Mouse (Mus musculus) leukemia stem cell, adult 10-12 weeks (primary cell): ENCODE measurements around the gene 4921517D22Rik. TPM values are rescaled to one million over a fixed set of nuclear protein-coding genes. Genes with fewer than 3 reads are reported as not detected.

Experiments used
- polyA plus RNA-seq: library from polyadenylated mRNA; stranded (reverse); fragments of >175 nt; gene quantifications from 2 replicates; pipeline ENCODE4 v1.2.3, GENCODE M21; 2012; ENCODE audit warnings: low replicate concordance

4921517D22Rik gene
- polyA plus RNA-seq: not detected in 2 replicates

DNA sequence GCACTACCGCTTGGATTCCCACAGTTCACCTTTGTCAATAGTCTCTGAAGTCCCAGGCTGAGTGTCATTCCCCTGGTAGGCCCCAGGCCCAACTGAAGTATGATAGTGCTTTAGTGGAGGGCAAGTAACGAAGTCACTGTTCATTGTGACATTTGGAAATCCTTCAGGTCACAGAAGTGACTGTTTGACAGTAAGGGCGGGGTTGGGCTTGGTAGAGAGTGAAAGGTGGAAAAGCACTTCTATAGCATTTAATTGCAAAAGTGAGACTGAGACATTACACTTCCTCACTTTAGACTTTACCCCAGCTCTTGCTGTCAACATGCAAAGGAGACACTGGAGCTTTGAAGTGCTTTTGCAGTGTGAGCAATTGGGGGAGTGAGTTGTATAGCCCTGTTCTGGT, at the start of gene 4921517D22Rik:
Gene 4921517D22Rik (minus strand): TSS at position 101 of the 400 bp plus-strand sequence.

GRCm38 (mm10) chr13:59731652-59732051, 37.7 kb upstream of the 4921517D22Rik start, which contains the start of gene Spata31d1d:
Gene Spata31d1d (minus strand): TSS chr13:59731752.

DNA sequence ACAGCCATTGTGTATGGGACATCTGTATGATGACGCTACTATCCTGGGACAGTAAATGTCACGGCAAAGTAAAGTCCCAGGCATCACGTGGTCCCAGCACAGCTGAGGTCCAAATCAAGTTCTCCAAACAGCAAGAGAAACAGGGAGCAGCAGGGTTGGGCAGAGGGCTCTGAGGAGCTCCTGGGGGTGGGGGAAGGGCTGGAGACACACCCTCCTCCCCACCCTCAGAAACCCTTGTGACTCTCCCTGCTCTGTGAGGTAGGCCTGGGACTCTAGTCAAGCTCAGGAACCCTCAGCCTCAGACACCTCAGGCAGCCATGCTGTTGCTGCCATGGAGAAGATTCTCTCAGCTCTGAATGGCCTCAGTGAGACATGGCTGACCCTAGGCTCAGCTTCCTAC, 18.1 kb upstream of the 4921517D22Rik start, which contains the start of gene Spata31d1b:
Gene Spata31d1b (plus strand): TSS at position 301 of the 400 bp plus-strand sequence.

DNA sequence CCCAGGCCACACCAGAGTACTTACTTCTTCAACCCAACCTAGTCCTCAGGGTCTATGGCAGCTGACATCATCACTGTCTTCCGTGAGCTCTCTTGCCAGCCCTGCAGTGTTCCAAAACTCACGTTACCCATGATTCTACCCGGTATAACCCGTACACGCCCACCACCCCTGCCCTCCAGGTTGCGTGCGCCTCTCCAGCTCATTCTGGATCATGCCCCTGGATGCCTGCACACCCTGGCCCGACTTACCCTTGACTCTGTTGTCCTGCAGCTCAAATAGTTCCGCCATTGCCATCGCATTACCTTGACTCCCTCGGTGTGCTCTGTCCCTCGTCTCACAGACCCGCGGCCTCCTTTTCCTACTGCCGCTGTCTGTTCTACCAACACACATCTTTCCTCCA, 16.3 kb upstream of the 4921517D22Rik start, which contains the start of gene Spata31d1a:
Gene Spata31d1a (minus strand): TSS at position 101 of the 400 bp plus-strand sequence.

DNA sequence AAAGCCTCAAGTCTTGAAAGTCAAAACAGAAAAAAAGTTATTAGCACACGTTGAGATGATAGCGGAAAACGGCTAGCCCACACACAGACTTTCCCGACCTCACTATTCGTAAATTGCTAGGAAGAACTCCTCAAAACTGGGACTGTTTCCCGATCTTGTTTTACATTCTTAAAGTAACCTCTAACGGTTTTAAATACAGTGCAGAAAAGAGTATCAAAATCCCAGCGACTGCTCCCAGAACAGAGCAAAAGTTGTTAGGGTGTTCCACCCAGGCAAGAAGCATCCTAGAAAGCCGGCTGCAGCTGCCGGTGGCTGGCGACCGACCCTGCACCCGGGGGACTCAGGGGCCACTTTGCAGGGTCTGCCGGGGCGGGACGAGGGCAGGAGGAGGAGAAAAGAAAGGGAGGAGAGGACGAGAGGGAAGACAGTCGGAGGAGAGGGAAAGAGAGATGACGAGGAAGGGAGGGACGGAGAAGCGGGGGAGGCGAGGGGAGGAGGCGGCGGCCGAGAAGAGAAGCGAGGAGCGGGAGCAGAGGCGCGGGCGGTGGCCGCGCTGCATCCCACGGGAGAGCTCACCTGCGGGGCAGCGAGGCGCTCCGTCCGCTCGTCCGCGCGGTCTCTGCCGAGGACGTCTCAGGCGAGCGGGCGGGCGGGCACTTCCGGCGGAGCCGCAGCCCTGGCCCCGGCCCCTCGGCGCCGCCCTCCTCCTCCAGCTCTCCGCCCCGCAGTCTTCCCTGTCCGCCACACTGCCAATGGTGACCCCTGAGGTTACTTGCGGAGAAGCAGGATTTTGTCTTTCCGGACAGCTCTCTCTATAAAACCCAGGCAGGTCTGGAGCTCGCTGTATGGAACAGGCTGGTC, 18.5 kb downstream of the 4921517D22Rik start, which contains the start of gene Golm1:
Gene Golm1 (minus strand): TSS at position 661 of the 861 bp plus-strand sequence.

Other genes starting within 250 kb of the 4921517D22Rik start
- gene Agtpbp1, start 108.9 kb downstream of the 4921517D22Rik start, polyA plus RNA-seq: 3.4 and 4.0 TPM in 2 replicates
- 3.2 and 9.2 TPM in 2 replicates for gene Naa35, start 108.8 kb downstream of the 4921517D22Rik start, polyA plus RNA-seq
- gene Golm1, start 18.3 kb downstream of the 4921517D22Rik start, polyA plus RNA-seq: 7.7 and 10.0 TPM in 2 replicates
- gene Spata31d1a, start 16.2 kb upstream of the 4921517D22Rik start, polyA plus RNA-seq: not detected in 2 replicates
- not detected in 2 replicates for gene Spata31d1b, start 18.2 kb upstream of the 4921517D22Rik start, polyA plus RNA-seq
- 0.10 and 0.11 TPM in 2 replicates for gene Spata31d1d, start 37.6 kb upstream of the 4921517D22Rik start, polyA plus RNA-seq
- 0.05 TPM in 1 of 2 replicates, not detected in the other for gene 1700014D04Rik, start 52.6 kb upstream of the 4921517D22Rik start, polyA plus RNA-seq
- 122 and 135 TPM in 2 replicates for gene Isca1, start 75.7 kb upstream of the 4921517D22Rik start, polyA plus RNA-seq
- gene Gm49354, start 88.1 kb upstream of the 4921517D22Rik start, polyA plus RNA-seq: 11.8 TPM in 1 of 2 replicates, not detected in the other
- 37.5 and 56.9 TPM in 2 replicates for gene Tut7, start 129.0 kb upstream of the 4921517D22Rik start, polyA plus RNA-seq